Mouse (Mus musculus): ENCODE data around the gene Crip1. TPM values are rescaled to one million over a fixed set of nuclear protein-coding genes. Genes with fewer than 3 reads are reported as not detected.

The Crip1 gene
- 174 and 181 TPM in 2 replicates for polyA plus RNA-seq (2015; fragmentation: Nextera tagmentation; extraction: Ambion mirVana)

- H3K4me1 ChIP-seq (ENCODE audit: insufficient read depth) = peaks cover 36% of the 10 kb centered on the region
- peak within 1 kb of the TSS; percentile 25 for H3K4me3 ChIP-seq (ENCODE audit: low read depth, low read length)
- peak within 1 kb of the TSS; percentile 62 for H3K4me2 ChIP-seq (ENCODE audit: low read depth, low read length)
- ATAC-seq (peak; percentile 40), DNase-seq (peak; percentile 87)
- 0 out of 2 replicates have a peak within 1 kb of the TSS, but pooled peaks have one; percentile 17 for H3K9ac ChIP-seq (replicated peaks)
- H3K9me3 ChIP-seq (ENCODE audit: low read length) = no peaks in the 10 kb centered on the region
- 0 out of 2 replicates have a peak, but pooled peaks cover 3% of the 10 kb centered on the region for H3K36me3 ChIP-seq (replicated peaks; ENCODE audit: insufficient read depth, low read length)
- 14% methylated on average over 45 of the region's 45 CpGs for WGBS (ENCODE audit: insufficient replicate concordance)
- 0 out of 2 replicates have a peak within 1 kb of the TSS, but pooled peaks have one; percentile 37 for H3K27ac ChIP-seq (ENCODE audit: low read depth)
- no peak for TF ChIP-seq EP300 (IDR thresholded peaks at IDR 0.05; ENCODE audit: low read depth)
- TF ChIP-seq CTCF (IDR thresholded peaks at IDR 0.05; ENCODE audit: low read depth) = peak; percentile 94
- peaks cover 29% of the 10 kb centered on the region for H3K27me3 ChIP-seq (ENCODE audit: insufficient read depth, low read length)
Observed at GRCm38 (mm10) chr12:113146112-113147057, at the start of gene Crip1. Crip1 (plus strand) TSS chr12:113146316.

- peaks cover 24% of the 10 kb centered on the region for H3K4me1 ChIP-seq (ENCODE audit: insufficient read depth)
- WGBS (ENCODE audit: insufficient replicate concordance) = 86% methylated on average over 5 of the region's 5 CpGs
- H3K27ac ChIP-seq (ENCODE audit: low read depth) = no peak overlapping the region
- no peaks in the 10 kb centered on the region; the same call in 1 of the 2 replicates for H3K36me3 ChIP-seq (replicated peaks; ENCODE audit: insufficient read depth, low read length)
- no peak overlapping the region for H3K4me2 ChIP-seq (ENCODE audit: low read depth, low read length)
- no peak overlapping the region for H3K4me3 ChIP-seq (ENCODE audit: low read depth, low read length)
- H3K9me3 ChIP-seq (ENCODE audit: low read length) = no peaks in the 10 kb centered on the region
- no peak overlapping the region for H3K9ac ChIP-seq (replicated peaks)
- H3K27me3 ChIP-seq (ENCODE audit: insufficient read depth, low read length) = no peaks in the 10 kb centered on the region
- ATAC-seq (no peak), DNase-seq (no peak)
- TF ChIP-seq EP300 (IDR thresholded peaks at IDR 0.05; ENCODE audit: low read depth) (no peak), CTCF (IDR thresholded peaks at IDR 0.05; ENCODE audit: low read depth) (no peak)
Observed at GRCm38 (mm10) chr12:113097040-113097439, 49.1 kb upstream of the Crip1 start.

GRCm38 (mm10) chr12:113097749-113098281 lies 48.3 kb upstream of the Crip1 start, which contains the start of gene Mta1:
Mta1 (plus strand) TSS chr12:113098278.
- ATAC-seq = peak; percentile 69

GRCm38 (mm10) chr12:113098530-113099151 lies 47.5 kb upstream of the Crip1 start:
- peak; percentile 50 for DNase-seq

More at GRCm38 (mm10) chr12:113097749-113098281, 48.3 kb upstream of the Crip1 start, which contains the start of gene Mta1:
- Histone ChIP-seq H3K4me1 (ENCODE audit: insufficient read depth) (peaks cover 27% of the 10 kb centered on the region), H3K4me3 (ENCODE audit: low read depth, low read length) (peak within 1 kb of the TSS; percentile 92), H3K9me3 (ENCODE audit: low read length) (no peaks in the 10 kb centered on the region), H3K27ac (ENCODE audit: low read depth) (peak within 1 kb of the TSS; percentile 90), H3K27me3 (ENCODE audit: insufficient read depth, low read length) (no peaks in the 10 kb centered on the region), H3K9ac (replicated peaks) (peak within 1 kb of the TSS; percentile 96), H3K4me2 (ENCODE audit: low read depth, low read length) (peak within 1 kb of the TSS; percentile 97), H3K36me3 (replicated peaks; ENCODE audit: insufficient read depth, low read length) (no peaks in the 10 kb centered on the region; the same call in none of the 2 replicates)
- TF ChIP-seq EP300 (IDR thresholded peaks at IDR 0.05; ENCODE audit: low read depth) (no peak), CTCF (IDR thresholded peaks at IDR 0.05; ENCODE audit: low read depth) (no peak)
- DNase-seq = peak; percentile 63
- WGBS (ENCODE audit: insufficient replicate concordance) = 11% methylated on average over 18 of the region's 53 CpGs

GRCm38 (mm10) chr12:113099470-113100237 lies 46.5 kb upstream of the Crip1 start:
- TF ChIP-seq CTCF (IDR thresholded peaks at IDR 0.05; ENCODE audit: low read depth) = no peak
- TF ChIP-seq EP300 (IDR thresholded peaks at IDR 0.05; ENCODE audit: low read depth) = no peak
- ATAC-seq = no peak

More at GRCm38 (mm10) chr12:113098530-113099151, 47.5 kb upstream of the Crip1 start:
- H3K27me3 ChIP-seq (ENCODE audit: insufficient read depth, low read length) = no peaks in the 10 kb centered on the region
- H3K9ac ChIP-seq (replicated peaks) = peak overlapping the region; percentile 96
- WGBS (ENCODE audit: insufficient replicate concordance) = 8% methylated on average over 17 of the region's 60 CpGs
- TF ChIP-seq CTCF (IDR thresholded peaks at IDR 0.05; ENCODE audit: low read depth) (no peak), EP300 (IDR thresholded peaks at IDR 0.05; ENCODE audit: low read depth) (no peak)
- peak overlapping the region; percentile 97 for H3K4me2 ChIP-seq (ENCODE audit: low read depth, low read length)
- H3K4me3 ChIP-seq (ENCODE audit: low read depth, low read length) = peak overlapping the region; percentile 92
- H3K9me3 ChIP-seq (ENCODE audit: low read length) = no peaks in the 10 kb centered on the region
- peak; percentile 40 for ATAC-seq
- H3K27ac ChIP-seq (ENCODE audit: low read depth) = peak overlapping the region; percentile 90
- H3K36me3 ChIP-seq (replicated peaks; ENCODE audit: insufficient read depth, low read length) = no peaks in the 10 kb centered on the region; the same call in none of the 2 replicates
- peaks cover 27% of the 10 kb centered on the region for H3K4me1 ChIP-seq (ENCODE audit: insufficient read depth)

More at GRCm38 (mm10) chr12:113099470-113100237, 46.5 kb upstream of the Crip1 start:
- H3K27ac ChIP-seq (ENCODE audit: low read depth) = 0 out of 2 replicates have a peak overlapping the region, but pooled peaks have one; percentile 1
- H3K4me1 ChIP-seq (ENCODE audit: insufficient read depth) = peaks cover 37% of the 10 kb centered on the region
- no peak for DNase-seq
- H3K9ac ChIP-seq (replicated peaks) = peak overlapping the region; percentile 96
- H3K9me3 ChIP-seq (ENCODE audit: low read length) = no peaks in the 10 kb centered on the region
- H3K36me3 ChIP-seq (replicated peaks; ENCODE audit: insufficient read depth, low read length) = no peaks in the 10 kb centered on the region; the same call in none of the 2 replicates
- peak overlapping the region; percentile 97 for H3K4me2 ChIP-seq (ENCODE audit: low read depth, low read length)
- H3K4me3 ChIP-seq (ENCODE audit: low read depth, low read length) = peak overlapping the region; percentile 92
- no peaks in the 10 kb centered on the region for H3K27me3 ChIP-seq (ENCODE audit: insufficient read depth, low read length)
- 19% methylated on average over 6 of the region's 6 CpGs for WGBS (ENCODE audit: insufficient replicate concordance)
